Mouse (Mus musculus): ENCODE results near the gene Gas2l1. TPM values are rescaled to one million over a fixed set of nuclear protein-coding genes. Genes with fewer than 3 reads are reported as not detected.
A peak's percentile ranks its signal among the peaks of the same experiment; 100 is the strongest.

Gas2l1 gene
- total RNA-seq, 1 experiment = 40.9 TPM

GRCm38 (mm10) chr11:5099576-5100183 is 34.6 kb upstream of the Gas2l1 start:
- Histone ChIP-seq H3K27ac (ENCODE audit: insufficient read depth, low read depth, low read length, poor library complexity, severe bottlenecking) (peak overlapping the region; percentile 94), H3K9me3 (ENCODE audit: control insufficient read depth, insufficient read depth, low read depth, low read length) (no peaks in the 10 kb centered on the region), H3K36me3 (ENCODE audit: control insufficient read depth, insufficient read depth, low read length, poor library complexity, severe bottlenecking) (peaks cover 16% of the 10 kb centered on the region), H3K4me1 (ENCODE audit: control insufficient read depth in 2 of 2, insufficient read depth in 2 of 2, low read length in 2 of 2, poor library complexity in 1 of 2) (peaks cover 5 to 11% of the 10 kb centered on the region in 2 experiments; a peak in 3 of 4 replicates), H3K9ac (ENCODE audit: insufficient read depth, low read depth, low read length, poor library complexity, severe bottlenecking) (peak overlapping the region; percentile 99), H3K4me3 (ENCODE audit: insufficient read depth in 1 of 2, low read depth in 1 of 2, low read length in 2 of 2, poor library complexity in 1 of 2, severe bottlenecking in 1 of 2) (peak overlapping the region; percentile 79 to 84)
- in situ Hi-C loops (cut with MboI; ENCODE audit: low sequenced_read_pairs in 2 of 2, unreplicated experiment in 2 of 2) = no loop called here
- peak; percentile 77 for DNase-seq (ENCODE audit: low read depth, low spot score)
- TF ChIP-seq ZC3H11A (IDR thresholded peaks at IDR 0.05; ENCODE audit: borderline replicate concordance, low read depth, low read length) = no peak
- TF ChIP-seq ZNF384 (IDR thresholded peaks at IDR 0.05; ENCODE audit: low read depth, low read length) = no peak
- peak; percentile 51; the same call in 1 of the 2 replicates for TF ChIP-seq HCFC1 (IDR thresholded peaks at IDR 0.05; ENCODE audit: borderline replicate concordance, insufficient read depth, low read length)
- TF ChIP-seq CHD2 (IDR thresholded peaks at IDR 0.05; ENCODE audit: low read depth, low read length) = no peak; the same call in 1 of the 2 replicates
- TF ChIP-seq MAFK (IDR thresholded peaks at IDR 0.05; ENCODE audit: insufficient read depth, low read depth, low read length) = no peak

GRCm38 (mm10) chr11:5098736-5099542 is 33.8 kb upstream of the Gas2l1 start, which contains the start of the genes Rhbdd3 and Ewsr1:
Gene Rhbdd3 (plus strand): TSS chr11:5098926.
Gene Ewsr1 (minus strand): TSS chr11:5099266.
- H3K4me3 ChIP-seq (ENCODE audit: insufficient read depth in 1 of 2, low read depth in 1 of 2, low read length in 2 of 2, poor library complexity in 1 of 2, severe bottlenecking in 1 of 2) = peak within 1 kb of the TSS; percentile 79 to 84
- in situ Hi-C loops (cut with MboI; ENCODE audit: low sequenced_read_pairs in 2 of 2, unreplicated experiment in 2 of 2) = no loop called here
- H3K9ac ChIP-seq (ENCODE audit: insufficient read depth, low read depth, low read length, poor library complexity, severe bottlenecking) = peak within 1 kb of the TSS; percentile 99
- peak within 1 kb of the TSS; percentile 94 for H3K27ac ChIP-seq (ENCODE audit: insufficient read depth, low read depth, low read length, poor library complexity, severe bottlenecking)
- no peaks in the 10 kb centered on the region for H3K9me3 ChIP-seq (ENCODE audit: control insufficient read depth, insufficient read depth, low read depth, low read length)
- H3K36me3 ChIP-seq (ENCODE audit: control insufficient read depth, insufficient read depth, low read length, poor library complexity, severe bottlenecking) = peaks cover 11% of the 10 kb centered on the region
- peaks cover 5 to 11% of the 10 kb centered on the region in 2 experiments; a peak in 3 of 4 replicates for H3K4me1 ChIP-seq (ENCODE audit: control insufficient read depth in 2 of 2, insufficient read depth in 2 of 2, low read length in 2 of 2, poor library complexity in 1 of 2)
- TF ChIP-seq ZNF384 (IDR thresholded peaks at IDR 0.05; ENCODE audit: low read depth, low read length) (peak; percentile 42; the same call in 1 of the 2 replicates), ZC3H11A (IDR thresholded peaks at IDR 0.05; ENCODE audit: borderline replicate concordance, low read depth, low read length) (no peak), MAFK (IDR thresholded peaks at IDR 0.05; ENCODE audit: insufficient read depth, low read depth, low read length) (peak; percentile 90), HCFC1 (IDR thresholded peaks at IDR 0.05; ENCODE audit: borderline replicate concordance, insufficient read depth, low read length) (no peak), CHD2 (IDR thresholded peaks at IDR 0.05; ENCODE audit: low read depth, low read length) (peak; percentile 45; the same call in 1 of the 2 replicates)
- DNase-seq (ENCODE audit: low read depth, low spot score) = peak; percentile 92

- DNase-seq (ENCODE audit: low read depth, low spot score) = no peak
- in situ Hi-C loops (cut with MboI; ENCODE audit: low sequenced_read_pairs in 2 of 2, unreplicated experiment in 2 of 2) = no loop called here
Observed at GRCm38 (mm10) chr11:5098035-5098735, 33.1 kb upstream of the Gas2l1 start.

GRCm38 (mm10) chr11:5096480-5097020 is 31.4 kb upstream of the Gas2l1 start:
- TF ChIP-seq CHD2 (IDR thresholded peaks at IDR 0.05; ENCODE audit: low read depth, low read length) (no peak), HCFC1 (IDR thresholded peaks at IDR 0.05; ENCODE audit: borderline replicate concordance, insufficient read depth, low read length) (no peak), MAFK (IDR thresholded peaks at IDR 0.05; ENCODE audit: insufficient read depth, low read depth, low read length) (no peak), ZNF384 (IDR thresholded peaks at IDR 0.05; ENCODE audit: low read depth, low read length) (no peak), ZC3H11A (IDR thresholded peaks at IDR 0.05; ENCODE audit: borderline replicate concordance, low read depth, low read length) (no peak)
- H3K4me3 ChIP-seq (ENCODE audit: insufficient read depth in 1 of 2, low read depth in 1 of 2, low read length in 2 of 2, poor library complexity in 1 of 2, severe bottlenecking in 1 of 2) = peak overlapping the region; percentile 79 to 84

More at GRCm38 (mm10) chr11:5098035-5098735, 33.1 kb upstream of the Gas2l1 start:
- Histone ChIP-seq H3K9ac (ENCODE audit: insufficient read depth, low read depth, low read length, poor library complexity, severe bottlenecking) (peak overlapping the region; percentile 99), H3K9me3 (ENCODE audit: control insufficient read depth, insufficient read depth, low read depth, low read length) (no peaks in the 10 kb centered on the region), H3K27ac (ENCODE audit: insufficient read depth, low read depth, low read length, poor library complexity, severe bottlenecking) (peak overlapping the region; percentile 94), H3K36me3 (ENCODE audit: control insufficient read depth, insufficient read depth, low read length, poor library complexity, severe bottlenecking) (peaks cover 4% of the 10 kb centered on the region), H3K4me1 (ENCODE audit: control insufficient read depth in 2 of 2, insufficient read depth in 2 of 2, low read length in 2 of 2, poor library complexity in 1 of 2) (peaks cover 5 to 11% of the 10 kb centered on the region in 2 experiments; a peak in 3 of 4 replicates), H3K4me3 (ENCODE audit: insufficient read depth in 1 of 2, low read depth in 1 of 2, low read length in 2 of 2, poor library complexity in 1 of 2, severe bottlenecking in 1 of 2) (peak overlapping the region; percentile 79 to 84)
- TF ChIP-seq HCFC1 (IDR thresholded peaks at IDR 0.05; ENCODE audit: borderline replicate concordance, insufficient read depth, low read length) = no peak
- TF ChIP-seq CHD2 (IDR thresholded peaks at IDR 0.05; ENCODE audit: low read depth, low read length) = no peak

More at GRCm38 (mm10) chr11:5096480-5097020, 31.4 kb upstream of the Gas2l1 start:
- no peak overlapping the region for H3K9ac ChIP-seq (ENCODE audit: insufficient read depth, low read depth, low read length, poor library complexity, severe bottlenecking)
- in situ Hi-C loops (cut with MboI; ENCODE audit: low sequenced_read_pairs in 2 of 2, unreplicated experiment in 2 of 2) = no loop called here
- no peaks in the 10 kb centered on the region for H3K9me3 ChIP-seq (ENCODE audit: control insufficient read depth, insufficient read depth, low read depth, low read length)
- H3K27ac ChIP-seq (ENCODE audit: insufficient read depth, low read depth, low read length, poor library complexity, severe bottlenecking) = no peak overlapping the region
- H3K36me3 ChIP-seq (ENCODE audit: control insufficient read depth, insufficient read depth, low read length, poor library complexity, severe bottlenecking) = peaks cover 9% of the 10 kb centered on the region
- H3K4me1 ChIP-seq (ENCODE audit: control insufficient read depth in 2 of 2, insufficient read depth in 2 of 2, low read length in 2 of 2, poor library complexity in 1 of 2) = peaks cover 5 to 8% of the 10 kb centered on the region in 2 experiments; a peak in 3 of 4 replicates
- no peak for DNase-seq (ENCODE audit: low read depth, low spot score)

Data from ES-E14 (cell line).